Mouse (Mus musculus) layer of hippocampus, postnatal 36 days (tissue): ENCODE measurements at regions not wholly inside any gene's neighbourhood (a gene's known extent, or its start where the extent isn't known, plus 50 kb on each side); places are given as distances from the start of the nearest gene placed in this dataset.

ENCODE experiments used
- DNase-seq, 2 experiments: peaks; one replicate each; pipeline ENCODE4 v3.0.0; 2022

DNA sequence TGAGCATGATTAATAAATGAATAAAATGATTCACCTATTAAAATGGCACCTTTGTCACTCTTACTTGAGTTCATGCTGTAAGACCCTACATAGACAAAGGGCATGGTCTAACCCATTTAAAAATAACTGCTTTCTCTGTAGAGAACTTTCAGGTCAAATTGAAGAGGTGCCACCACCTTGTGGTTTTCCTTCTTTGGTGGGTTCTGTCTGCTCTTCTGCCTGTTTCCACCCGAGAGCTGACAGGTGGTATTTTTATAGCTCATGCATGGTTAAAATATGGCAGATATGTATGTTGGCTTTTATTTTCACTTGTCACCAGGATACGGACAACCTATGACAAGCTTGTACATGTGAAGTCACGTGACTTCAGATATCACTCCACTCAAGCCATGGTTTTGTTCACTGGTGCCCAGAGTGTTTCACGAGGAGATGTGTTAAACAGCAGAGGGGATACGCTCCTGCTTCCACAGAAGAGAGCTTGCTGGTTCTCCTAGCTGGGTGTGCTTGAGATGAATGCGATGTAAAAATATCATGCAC lies 794.3 kb upstream of the Car8 start:
- no peak for DNase-seq

DNA sequence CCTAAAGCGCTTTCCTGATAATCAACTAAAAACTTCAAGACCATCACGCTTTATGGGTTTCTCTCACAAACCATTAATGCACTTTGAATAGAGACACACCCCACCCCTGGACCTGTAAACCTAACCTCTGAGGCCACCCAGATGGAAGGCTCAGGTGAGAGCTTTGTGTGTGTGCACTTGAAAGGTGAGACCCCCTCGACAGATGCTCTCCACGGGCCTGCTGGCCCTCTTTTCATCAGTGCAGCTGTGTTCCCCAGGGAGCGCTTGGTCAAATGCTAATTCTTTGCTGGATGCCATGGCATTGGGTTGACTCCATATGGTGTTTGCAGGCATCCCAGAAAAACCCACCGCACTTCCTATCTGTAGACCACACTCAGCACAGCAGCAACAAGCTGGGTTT lies 792.8 kb upstream of the Car8 start:
- no peak for DNase-seq

DNA sequence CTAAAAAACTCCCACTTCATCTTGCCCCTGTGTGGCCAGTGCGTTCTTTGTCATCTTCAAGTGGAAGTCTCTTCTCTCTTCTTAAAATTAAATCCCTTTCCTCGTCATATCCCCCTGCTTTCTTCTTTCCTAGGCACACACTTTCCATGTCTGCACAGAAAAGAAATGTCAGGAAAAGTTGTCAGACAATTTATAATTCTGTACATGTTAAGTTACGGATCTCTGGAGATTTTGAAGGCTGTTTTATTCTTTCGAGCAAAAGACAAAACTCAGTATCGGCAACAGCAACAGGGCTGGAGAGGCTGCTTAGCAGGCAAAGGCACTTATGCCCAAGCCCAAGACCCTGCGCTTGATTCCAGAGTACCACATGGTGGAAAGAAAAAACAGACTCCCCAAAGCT lies 790.1 kb upstream of the Car8 start:
- no peak for DNase-seq

DNA sequence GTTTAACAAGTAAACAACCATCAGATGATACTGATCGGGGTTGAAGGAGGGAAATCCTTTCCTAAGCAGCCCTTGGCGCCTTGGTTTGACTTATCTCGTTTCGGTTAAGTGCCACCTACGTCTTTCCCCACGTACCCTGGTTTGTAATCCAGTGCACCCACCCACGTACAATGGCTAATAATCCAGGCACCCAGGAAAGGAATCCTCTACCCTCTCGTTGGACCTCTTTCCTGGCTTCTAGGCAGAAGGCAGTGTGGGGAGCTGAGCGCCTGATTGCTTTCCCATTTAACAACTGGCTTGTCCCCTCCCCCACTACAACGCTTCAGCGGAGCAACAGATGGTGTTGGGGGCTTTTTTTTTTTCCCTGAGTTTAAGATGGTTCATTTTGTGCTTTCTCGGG lies 789.6 kb upstream of the Car8 start:
- DNase-seq, result peak; percentile 39 to 47

DNA sequence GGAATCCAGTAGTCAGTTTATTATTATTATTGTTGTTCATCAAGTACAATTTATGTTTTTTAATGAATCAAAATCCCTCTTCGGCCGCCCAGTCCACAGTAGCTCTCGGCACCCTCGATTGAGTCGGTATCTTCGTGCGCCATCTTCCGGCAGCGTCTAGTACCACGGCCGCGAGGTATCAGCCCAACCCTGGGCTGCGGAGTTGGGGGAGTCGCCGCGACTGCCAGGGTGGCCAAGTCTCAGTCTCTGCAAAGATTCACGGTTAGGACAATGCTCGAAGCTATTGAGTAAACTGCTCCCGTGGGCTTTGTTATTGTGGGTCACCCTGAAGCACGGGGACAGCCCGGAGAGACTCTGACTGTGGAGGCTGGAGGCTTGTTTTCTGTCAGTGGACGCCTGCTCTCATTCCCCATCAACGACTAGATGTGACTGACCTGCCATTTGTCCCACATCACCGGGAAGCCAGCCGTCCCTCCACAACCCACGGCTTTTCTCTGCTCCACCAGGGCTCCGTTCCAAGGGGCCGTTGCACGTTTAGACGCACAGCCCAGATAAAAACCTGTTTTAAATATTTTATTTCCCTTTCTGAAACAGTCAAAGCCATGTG lies 789.1 kb upstream of the Car8 start:
- DNase-seq, result peak; percentile 88 to 89

DNA sequence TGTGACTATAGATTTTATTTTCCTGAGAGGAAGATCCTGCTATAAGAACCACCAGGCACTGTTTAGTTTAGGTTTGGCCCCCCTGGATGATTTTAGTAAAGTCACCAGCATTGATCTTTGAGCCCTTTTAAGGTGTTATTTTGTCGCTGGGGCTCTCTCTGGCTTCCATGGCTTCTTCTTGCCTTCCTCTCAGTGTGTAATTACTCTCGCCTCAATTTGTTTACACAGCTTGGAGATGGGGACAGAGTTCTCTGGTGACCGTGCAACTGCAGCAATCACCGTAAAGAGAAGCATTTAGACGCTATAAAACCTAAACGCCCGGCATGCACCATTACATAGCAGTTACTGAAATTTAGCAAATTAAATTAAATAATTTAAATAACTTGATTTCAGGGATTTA lies 788.5 kb upstream of the Car8 start:
- no peak for DNase-seq

DNA sequence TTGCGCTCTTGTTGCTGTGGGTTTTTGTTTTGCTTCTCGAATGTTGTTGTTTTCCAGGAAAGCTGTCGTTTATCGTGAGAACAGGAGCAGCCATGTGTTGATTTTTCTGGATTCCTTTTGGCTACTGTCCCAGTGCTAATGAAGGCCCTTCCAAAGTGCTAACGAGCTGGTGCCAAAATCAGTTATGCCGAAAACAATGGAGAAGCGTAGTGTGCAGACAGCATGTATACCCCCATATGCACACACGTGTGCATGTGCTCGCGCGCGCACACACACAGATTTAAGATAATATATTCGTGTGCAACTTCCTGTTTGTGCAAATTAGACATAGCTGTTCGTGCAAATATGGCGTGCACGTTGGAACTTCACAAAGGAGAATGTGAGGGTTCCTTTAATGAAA lies 788.0 kb upstream of the Car8 start:
- DNase-seq, result peak; percentile 29 to 35

DNA sequence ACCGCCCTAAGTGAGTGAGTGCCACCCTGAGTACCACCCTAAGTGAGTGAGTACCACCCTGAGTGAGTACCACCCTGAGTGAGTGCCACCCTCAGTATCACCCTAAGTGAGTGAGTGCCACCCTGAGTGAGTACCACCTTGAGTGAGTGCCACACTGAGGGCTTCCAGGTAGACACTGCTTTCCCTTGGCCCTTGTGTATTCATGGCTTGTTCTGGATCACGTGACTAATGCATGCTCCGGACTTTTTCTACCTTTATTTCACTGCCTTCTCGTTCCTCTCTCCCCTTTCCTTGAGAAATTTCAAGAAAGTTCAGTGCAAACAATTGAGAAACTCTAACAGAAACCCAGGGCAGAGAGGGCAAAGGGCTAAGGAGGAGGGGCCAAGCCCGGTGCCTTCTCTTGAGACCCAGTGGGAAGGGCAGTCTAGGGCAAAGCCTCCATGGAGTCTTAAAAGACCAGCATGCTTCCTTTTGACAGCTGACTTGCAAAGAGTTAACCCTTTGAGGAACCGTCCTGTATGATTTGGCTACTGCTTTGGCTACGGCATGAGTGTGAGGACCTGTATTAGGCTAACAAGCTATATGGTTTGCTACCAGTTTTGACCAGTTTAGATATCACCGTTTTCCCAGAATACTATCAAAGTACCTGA lies 787.1 kb upstream of the Car8 start:
- no peak for DNase-seq

DNA sequence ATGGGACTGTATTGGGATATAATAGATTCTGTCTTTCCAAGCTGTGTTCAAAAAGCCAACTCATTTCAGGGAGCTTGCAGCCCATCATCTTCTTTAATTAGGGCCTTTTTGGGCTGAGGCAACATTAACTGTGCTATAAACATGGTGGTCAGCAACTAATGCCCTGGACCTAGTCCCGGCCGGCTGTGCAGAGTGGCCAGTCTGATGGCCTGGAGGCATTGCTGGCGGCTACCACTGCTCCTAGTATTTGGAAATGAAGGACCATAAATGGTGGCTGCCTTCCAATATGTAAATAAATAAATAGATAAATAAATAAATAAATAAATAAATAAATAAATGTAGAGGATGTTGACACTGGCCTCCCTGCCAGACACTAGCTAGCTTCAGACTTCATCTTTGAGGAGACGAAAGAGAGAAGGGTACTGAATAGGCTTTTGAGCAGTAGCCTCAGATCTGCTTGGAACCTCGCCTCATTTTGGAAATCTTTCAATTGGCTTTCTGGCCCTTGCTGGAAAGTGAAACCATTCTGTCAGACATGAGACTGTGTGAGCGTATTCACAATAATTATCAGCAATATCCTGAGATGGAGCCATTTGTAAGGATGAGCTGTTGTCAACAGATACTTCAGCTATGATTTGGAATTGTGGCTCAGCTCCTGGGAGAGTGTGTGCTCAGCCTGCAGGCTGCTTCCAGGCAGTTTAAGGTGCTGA lies 785.5 kb upstream of the Car8 start:
- no peak for DNase-seq

DNA sequence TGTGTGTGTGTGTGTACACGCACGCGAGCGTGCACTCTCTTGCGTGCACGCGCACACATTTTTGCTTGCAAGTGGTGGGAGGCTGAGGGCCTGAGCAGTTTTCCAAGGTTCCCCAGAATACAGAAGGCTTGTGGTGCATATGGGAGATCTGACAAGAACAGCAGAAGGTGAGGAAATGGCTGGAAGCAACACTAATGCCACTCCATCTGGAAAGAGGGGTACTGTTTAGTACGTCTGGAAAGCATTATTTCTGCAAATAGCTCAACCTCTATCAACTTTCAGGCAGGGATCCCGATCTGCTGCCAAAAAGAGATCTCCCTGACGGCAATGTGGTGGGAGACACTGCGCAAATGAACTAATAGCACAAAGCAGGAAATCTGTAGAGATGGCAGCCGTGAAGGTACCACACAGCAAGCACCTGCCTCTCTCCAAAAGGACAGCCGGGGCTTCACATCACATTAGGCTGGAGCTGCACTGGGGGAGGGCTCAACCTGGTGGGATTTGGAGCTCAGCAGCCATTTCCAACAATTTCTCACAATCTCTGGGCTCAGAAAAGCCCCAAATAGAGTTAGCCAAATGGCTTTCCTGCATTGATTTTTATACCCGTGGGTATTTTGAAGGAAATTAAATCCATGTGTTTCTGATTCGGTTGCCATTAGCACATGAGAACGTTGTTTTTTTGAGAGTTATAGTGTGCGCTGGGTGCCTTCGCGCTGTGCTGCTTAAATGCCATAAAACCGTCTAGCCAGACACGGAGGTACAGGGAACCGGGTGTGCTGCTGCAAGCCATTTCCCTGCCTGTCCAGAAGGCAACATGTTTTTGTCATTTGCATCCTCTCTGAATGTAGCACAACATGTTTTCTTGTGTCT lies 780.6 kb upstream of the Car8 start:
- peak; percentile 40 to 53 for DNase-seq

DNA sequence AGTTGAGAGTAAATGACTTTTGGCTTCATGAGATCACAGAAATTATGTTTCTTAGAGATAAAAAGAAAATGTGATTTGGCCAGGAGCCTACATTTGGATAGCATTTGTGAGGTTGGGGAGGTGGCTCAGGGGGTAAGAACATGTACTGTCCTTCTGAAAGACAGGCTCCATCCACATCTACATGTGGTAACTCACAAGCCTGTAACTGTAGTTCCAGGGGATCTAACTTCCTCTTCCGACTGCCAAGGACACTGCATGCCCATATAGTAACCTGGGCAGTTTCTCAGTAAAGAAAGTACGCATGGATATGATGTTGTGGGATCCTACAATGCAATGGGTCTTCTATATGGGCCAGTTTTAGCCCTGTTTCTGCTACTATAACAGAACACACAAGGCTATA lies 779.4 kb upstream of the Car8 start:
- DNase-seq, result no peak

DNA sequence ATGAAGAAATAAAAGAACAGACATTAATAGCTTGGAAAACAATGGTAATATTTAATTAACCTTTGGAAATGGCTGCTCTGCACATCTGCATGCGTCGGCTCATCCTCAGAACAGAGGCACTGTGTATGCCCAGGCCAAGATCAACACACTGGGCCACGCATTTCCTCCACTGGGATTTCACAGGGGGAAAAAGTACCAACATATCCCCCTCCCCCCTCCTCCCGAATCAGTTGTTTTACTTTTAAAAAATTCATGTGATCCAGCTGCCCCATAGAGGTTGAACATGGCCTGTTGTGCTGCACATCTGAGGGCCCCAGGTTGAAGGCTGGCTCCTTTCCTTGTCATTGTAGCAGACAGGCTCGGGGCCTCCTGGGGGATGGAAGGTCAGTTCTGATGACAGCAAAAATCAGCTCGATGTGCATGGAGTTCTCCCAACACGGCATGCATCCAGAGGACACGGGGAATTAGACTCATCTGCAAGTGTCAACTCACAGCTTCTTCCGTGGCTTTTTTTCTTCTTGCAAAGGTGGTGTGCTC lies 777.7 kb upstream of the Car8 start:
- DNase-seq, result no peak

DNA sequence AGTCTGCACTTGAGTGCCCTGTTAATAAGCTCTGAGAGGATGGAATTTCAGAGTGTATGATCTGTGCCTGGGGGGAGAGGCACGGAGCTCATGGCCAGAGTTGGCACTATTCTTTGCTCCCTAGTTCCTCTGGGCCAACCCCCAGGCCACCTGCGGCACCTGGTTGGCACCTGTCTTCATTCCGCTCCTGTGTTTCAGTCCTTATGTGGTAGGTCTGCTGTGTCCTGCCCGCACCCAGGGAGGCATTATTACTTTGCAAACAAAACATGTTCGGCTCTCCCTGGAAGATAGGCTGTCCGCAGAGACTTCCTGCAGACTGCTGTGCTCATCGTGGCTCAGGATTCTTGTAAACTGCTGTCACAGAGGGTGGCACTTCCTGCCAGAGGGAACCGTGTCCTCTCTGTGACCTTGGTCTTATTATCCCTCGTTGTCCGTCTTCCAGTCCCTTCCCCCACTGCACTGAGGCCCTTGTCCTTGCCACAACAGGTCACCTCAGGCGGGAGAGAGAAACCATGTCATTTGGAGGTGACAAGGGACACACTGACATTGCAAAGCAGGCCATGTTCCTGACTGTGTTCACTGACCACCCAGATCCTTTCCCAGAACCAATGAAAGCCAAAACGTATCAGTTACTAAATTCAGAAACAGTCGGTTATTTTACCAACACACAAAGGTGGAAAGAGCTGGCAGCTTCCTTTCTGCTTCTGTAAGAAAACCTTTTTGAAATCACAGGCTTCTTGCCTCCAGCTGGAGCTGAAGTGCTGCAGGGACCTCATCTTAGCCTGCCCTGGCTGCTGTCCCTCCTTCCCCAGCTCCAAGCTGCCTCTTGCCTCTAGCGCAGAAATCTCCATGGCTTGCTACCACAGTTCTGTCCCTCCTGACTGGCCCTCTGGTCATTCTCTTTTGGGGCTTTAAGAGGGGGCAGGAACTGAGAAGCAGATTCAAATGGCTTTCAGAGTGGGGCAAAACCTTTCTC lies 777.0 kb upstream of the Car8 start:
- DNase-seq, result no peak

DNA sequence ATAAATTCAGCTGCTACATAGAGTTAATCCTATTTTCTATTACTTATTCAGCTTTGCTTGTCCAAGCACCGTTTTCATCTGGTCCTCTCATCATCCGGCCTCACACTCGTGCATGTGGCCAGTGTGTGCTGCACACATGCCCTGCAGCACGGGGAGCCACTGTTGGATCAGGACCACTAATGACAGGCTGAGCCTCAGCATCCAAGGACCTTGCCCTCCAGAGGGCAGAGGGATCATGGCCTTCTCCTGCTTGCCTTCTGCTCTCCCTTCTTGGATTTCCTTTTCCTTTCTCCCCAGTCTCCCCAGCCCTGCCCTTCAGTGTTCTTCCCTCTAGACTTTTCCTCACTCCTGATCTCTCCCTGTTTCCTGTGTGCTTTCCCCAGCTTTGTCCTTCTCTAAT lies 776.1 kb upstream of the Car8 start:
- DNase-seq, result no peak

DNA sequence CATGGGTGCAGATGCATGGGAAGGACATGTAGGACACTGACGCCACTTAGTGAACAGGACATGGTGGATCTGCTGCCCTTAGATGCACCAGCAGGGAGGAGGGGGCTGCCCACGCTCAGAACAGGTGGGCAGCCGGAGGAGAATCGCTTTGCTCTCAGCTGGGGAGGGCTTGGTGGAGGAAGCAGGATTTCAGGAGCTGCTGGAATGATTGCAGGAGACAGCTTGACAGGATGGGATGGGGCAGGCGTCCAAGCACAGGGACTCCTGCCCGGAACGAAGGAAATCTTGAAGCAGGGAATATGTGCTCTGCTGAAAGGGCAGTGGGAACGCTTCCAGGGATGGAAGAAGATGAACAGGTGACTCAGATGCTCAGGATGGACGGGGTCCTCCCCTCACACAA lies 773.9 kb upstream of the Car8 start:
- peak in 1 of 2 experiments; percentile 14 for DNase-seq

DNA sequence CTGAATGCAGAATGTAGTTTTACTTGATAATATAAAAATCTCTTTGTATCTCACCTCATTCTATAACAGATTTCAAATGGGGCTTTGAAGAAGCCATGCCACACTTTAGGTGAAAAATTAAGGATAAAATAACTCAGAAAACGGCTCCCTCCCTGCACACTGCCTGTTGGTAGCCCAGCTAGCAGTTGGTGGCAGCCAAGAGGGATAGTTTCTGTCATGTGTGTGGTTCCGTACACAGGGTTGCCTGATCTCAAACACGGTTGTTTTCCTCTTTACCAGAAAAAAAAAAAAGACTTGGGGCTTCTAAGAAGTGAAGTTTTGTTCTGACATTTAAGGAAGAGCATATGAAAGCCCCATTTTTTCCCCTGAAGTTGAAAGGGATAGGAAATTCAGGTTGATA lies 773.1 kb upstream of the Car8 start:
- DNase-seq, result no peak

DNA sequence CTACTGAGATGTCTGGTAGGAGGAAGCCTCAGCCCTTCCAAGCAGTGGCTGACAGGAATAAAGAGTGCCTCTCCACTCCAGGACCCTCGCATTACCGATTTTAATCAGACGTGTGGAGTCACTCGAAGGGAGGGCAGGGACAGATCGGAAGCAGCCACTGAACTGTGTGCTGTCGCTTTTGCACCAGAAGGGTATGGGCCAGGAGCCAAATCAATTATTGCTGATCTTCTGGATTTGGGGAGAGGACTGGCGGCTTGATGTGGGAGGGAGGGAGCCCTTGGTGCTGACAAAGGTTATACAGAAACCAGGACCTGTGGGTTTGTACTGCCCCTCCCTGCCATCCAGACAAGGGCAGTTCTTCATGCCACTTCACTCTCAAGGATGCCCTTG lies 772.3 kb upstream of the Car8 start:
- DNase-seq, result no peak

DNA sequence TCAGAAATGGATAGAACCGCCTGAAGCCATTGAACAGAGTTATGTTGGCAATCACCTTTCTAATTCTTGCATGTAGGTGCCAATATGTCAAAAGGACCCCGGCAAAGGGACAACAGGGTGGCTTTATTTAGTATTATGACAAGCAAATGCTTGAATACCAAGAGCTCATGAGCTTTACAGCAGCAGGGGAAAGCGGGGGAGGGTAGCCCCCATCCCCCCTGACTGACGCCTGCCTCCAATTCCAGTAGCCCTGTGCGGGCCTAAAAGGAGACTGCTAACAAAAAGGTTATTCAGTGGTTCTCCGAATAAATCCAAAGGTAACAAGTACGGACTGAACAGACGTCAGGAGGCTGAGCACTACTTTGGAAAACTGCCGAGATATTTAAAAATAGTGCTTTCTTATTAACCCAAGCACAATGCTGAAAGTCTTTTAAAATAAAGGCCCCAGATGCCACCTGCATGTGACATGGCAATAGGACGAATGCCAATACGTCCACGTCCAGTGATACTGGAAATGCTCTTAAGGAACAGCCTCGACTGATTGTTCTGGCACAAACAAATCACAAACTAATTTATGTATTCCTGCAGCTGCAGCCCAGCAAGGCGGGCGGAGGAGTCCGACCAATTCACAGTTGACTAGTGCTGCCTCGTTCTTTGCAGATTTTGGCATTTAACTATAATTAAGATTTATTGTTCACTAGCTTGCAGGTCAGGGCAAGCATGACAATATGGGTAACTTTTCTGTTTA lies 771.7 kb upstream of the Car8 start:
- DNase-seq, result no peak

DNA sequence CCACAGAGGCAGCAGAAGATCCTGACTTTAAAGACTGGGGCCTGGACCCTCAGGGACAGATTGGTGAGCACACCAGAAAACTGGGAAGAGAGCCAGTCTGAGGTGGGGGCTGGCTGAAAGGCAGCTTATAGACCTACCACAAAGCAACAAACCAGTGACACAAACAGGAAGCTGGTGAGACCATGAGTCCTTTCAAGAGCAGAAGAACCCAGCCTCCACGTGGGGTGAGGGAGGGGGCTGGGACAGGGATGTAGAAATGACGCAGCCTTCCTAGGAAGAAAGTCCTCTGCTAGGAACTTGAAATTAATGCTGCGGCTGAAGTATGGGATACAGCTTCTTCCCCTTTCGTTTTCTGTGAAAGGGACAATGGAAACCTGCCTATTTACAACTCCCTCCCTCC lies 770.8 kb upstream of the Car8 start:
- no peak for DNase-seq

DNA sequence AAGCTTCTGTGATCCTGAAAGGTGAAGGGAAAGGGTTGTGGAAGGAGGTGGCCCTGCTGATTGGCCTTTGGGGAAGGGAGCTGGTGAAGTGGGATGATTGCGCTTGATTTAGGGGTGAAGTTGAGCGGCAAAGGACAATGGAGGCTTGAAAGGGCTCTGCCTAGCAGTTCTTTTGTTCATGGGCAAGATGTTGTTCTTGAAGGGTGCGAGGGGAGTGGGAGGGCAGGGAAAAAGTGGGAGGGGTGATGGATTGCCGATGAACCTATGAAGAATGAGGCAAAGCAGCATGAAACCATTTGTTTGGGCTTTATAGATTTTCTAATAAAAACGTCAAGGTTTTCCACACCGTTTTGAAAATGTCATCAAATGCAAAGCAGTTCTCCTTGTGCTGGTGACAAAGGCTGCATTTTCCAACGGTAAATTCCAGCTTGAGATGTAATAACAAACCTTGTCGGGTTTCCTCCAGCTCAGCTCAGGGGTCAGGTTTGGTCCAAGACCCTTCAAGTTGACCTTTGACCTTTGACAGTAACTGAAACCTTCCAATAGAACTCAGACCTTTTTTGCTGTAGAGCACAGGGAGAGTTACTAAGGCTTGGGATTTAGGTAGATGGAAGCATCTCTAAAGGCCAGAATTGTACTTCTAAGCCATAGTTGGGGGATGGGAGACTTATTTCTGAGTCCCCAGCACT lies 767.2 kb upstream of the Car8 start:
- no peak for DNase-seq
